Mouse (Mus musculus) CH12.LX (cell line): ENCODE measurements around the gene Rasgrf2.

Experiments used
- CTCF ChIP-seq, 2 experiments: IDR thresholded peaks in 1 of 2; conservative IDR thresholded peaks in 1 of 2; 2 replicates each; pipeline ENCODE4 v1.5.1; 2011 to 2012; ENCODE audit warnings: low read depth in 2 of 2, low read length in 2 of 2, improper control_type of control experiment in 1 of 2, inconsistent platforms in 1 of 2, mild to moderate bottlenecking in 1 of 2, moderate library complexity in 1 of 2
- GABPA ChIP-seq: IDR thresholded peaks from 2 replicates; pipeline ENCODE4 v1.6.1; 2012; ENCODE audit warnings: low read depth, low read length, improper control_type of control experiment, inconsistent platforms; ENCODE audit not compliant: insufficient replicate concordance
- HCFC1 ChIP-seq: IDR thresholded peaks from 2 replicates; pipeline ENCODE4 v1.6.1; 2012; ENCODE audit warnings: low read depth, mild to moderate bottlenecking, inconsistent platforms, low read length, improper control_type of control experiment
- POLR2A ChIP-seq: IDR thresholded peaks from 2 replicates; pipeline ENCODE4 v1.6.1; 2011; ENCODE audit warnings: low read depth, mild to moderate bottlenecking, improper control_type of control experiment, low read length

DNA sequence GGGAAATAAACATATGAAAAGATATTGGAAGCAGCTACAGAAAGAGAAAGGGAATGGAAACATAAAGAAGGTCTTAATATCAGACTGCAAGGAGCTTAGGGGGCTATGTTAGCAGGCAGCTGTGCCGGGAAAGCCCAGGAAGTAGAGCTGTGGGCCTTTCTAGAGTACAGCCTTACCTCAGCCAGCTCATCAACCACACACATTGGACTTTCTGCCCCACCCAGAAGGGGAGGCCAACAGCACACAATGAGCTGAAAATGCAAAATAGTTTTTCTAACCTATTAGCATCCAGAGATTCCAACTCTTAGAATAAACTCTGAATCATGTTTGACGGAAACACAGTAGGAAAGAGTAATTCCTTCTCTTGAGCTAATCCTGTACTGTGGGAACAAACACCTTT, 154.9 kb downstream of the Rasgrf2 start:
- TF ChIP-seq POLR2A (no peak), CTCF (conservative IDR thresholded peaks at IDR 0.05 in 1 of 2, IDR thresholded peaks at IDR 0.05 in 1 of 2; ENCODE audit: low read depth in 2 of 2, low read length in 2 of 2) (no peak), HCFC1 (no peak), GABPA (no peak)
